Mouse (Mus musculus): ENCODE results near the gene Gm28036. TPM values are rescaled to one million over a fixed set of nuclear protein-coding genes. Genes with fewer than 3 reads are reported as not detected.

The Gm28036 gene
- polyA plus RNA-seq, 1 experiment, result 2.2 TPM

DNA sequence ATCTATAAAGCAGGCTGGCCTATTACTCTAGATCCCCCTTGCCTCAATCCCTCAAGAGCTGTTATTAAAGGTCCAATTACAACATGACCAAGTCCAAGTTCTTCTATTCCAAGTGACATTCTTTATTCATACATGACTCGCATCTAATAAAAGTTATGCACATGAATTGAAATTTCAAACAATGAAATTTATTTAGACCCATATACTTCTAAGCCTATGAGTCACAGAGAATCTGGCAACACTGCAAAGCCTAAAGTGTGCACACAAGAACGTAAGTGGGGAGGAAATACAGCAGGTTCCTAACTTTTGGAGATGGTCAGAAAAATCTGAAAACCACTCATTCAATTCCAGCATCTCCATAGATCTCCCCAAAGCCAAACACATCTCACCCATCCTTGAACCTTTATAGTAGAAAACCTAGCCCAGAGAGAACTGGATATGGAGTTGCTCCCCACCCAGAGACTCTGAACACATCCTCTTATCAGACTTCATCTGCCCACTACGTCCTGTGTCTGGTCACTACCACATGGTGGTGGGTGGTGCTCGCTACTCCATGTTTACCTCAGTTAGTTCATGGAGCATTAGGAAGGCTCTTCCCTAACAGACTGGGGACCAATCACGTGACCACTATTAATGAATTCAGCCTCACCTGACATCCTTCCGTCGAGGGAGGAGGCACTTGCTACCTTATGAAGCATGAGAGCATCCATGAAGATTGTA is 39.3 kb downstream of the Gm28036 start:
- no peak overlapping the region for H3K4me3 ChIP-seq (ENCODE audit: insufficient read depth, low read length)
- H3K27ac ChIP-seq (ENCODE audit: insufficient read depth, low read length), result no peak overlapping the region
- TF ChIP-seq CTCF (IDR thresholded peaks at IDR 0.05; ENCODE audit: extremely low read depth, insufficient read depth, low read length) (no peak), POLR2A (IDR thresholded peaks at IDR 0.05; ENCODE audit: extremely low read depth, insufficient read depth, low read length) (no peak)
- peaks cover 19% of the 10 kb centered on the region for H3K4me1 ChIP-seq (ENCODE audit: control insufficient read depth, insufficient read depth, low read length)

DNA sequence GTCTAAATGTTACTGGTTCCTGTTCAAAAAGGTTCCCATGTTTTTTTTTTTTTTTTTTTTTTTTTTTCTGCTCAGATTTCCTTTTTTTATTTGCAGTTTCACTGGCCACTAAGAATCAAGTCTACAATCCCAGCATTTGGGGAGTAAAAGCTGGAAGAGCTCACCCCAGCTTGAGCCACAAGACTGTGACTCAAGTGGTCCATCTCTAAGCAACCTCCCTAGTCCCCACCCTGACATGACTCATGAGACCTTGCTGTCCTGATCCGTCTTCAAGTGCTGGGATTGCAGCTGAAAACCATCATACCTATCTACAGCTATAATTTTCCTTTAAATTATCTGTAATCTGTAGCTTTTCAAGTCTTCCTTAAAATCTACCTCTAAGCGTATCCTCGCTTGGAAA is 42.4 kb downstream of the Gm28036 start:
- no peak for TF ChIP-seq POLR2A (IDR thresholded peaks at IDR 0.05; ENCODE audit: extremely low read depth, insufficient read depth, low read length)
- no peak for TF ChIP-seq CTCF (IDR thresholded peaks at IDR 0.05; ENCODE audit: extremely low read depth, insufficient read depth, low read length)
- peaks cover 25% of the 10 kb centered on the region for H3K4me1 ChIP-seq (ENCODE audit: control insufficient read depth, insufficient read depth, low read length)
- no peak overlapping the region for H3K27ac ChIP-seq (ENCODE audit: insufficient read depth, low read length)
- no peak overlapping the region for H3K4me3 ChIP-seq (ENCODE audit: insufficient read depth, low read length)

- Histone ChIP-seq H3K27ac (ENCODE audit: insufficient read depth, low read length) (no peak overlapping the region), H3K4me1 (ENCODE audit: control insufficient read depth, insufficient read depth, low read length) (peaks cover 15% of the 10 kb centered on the region), H3K4me3 (ENCODE audit: insufficient read depth, low read length) (no peak overlapping the region)
- TF ChIP-seq CTCF (IDR thresholded peaks at IDR 0.05; ENCODE audit: extremely low read depth, insufficient read depth, low read length) (no peak), POLR2A (IDR thresholded peaks at IDR 0.05; ENCODE audit: extremely low read depth, insufficient read depth, low read length) (no peak)
Measured at GRCm38 (mm10) chr2:156080391-156080790, 46.5 kb downstream of the Gm28036 start.

DNA sequence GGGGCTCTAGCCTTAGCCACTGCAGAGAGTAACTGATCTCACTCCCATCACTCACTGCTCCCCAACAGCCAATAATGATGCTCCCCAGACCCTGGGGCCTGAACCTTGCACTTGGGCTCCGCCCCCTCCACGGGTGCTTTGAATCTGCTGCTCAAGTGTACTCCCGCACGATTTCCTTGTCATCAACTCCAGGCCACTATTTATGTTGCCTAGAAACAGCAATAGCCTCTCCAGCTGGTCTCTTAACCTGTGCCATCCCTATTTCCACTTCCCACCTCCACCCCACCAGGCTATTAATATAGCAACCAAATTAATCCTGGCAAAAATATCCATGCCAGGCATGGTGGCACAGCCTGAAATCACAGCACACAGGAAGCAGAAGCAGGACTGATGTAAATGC is 47.2 kb downstream of the Gm28036 start:
- TF ChIP-seq CTCF (IDR thresholded peaks at IDR 0.05; ENCODE audit: extremely low read depth, insufficient read depth, low read length), result no peak
- TF ChIP-seq POLR2A (IDR thresholded peaks at IDR 0.05; ENCODE audit: extremely low read depth, insufficient read depth, low read length), result no peak
- Histone ChIP-seq H3K4me1 (ENCODE audit: control insufficient read depth, insufficient read depth, low read length) (peaks cover 14% of the 10 kb centered on the region), H3K27ac (ENCODE audit: insufficient read depth, low read length) (no peak overlapping the region), H3K4me3 (ENCODE audit: insufficient read depth, low read length) (no peak overlapping the region)

DNA sequence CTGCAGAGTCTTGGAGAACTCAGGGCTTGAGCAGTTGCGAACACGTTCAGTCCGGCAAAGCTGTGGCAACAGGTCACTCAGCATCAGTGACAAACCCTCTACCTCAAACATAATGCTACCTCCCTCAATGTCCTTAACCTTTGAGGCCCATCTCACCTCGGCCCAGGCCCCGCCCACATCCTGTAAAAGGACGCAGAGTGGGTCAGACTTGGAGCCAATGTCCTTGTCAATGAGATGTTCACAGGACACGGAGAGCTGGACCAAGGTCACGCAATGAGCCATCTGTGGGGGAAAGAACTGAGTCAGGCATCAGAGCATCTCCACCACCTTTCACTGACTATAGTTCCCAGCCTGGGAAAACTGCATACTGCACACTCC is 47.7 kb downstream of the Gm28036 start:
- H3K27ac ChIP-seq (ENCODE audit: insufficient read depth, low read length), result no peak overlapping the region
- no peak overlapping the region for H3K4me3 ChIP-seq (ENCODE audit: insufficient read depth, low read length)
- TF ChIP-seq POLR2A (IDR thresholded peaks at IDR 0.05; ENCODE audit: extremely low read depth, insufficient read depth, low read length) (no peak), CTCF (IDR thresholded peaks at IDR 0.05; ENCODE audit: extremely low read depth, insufficient read depth, low read length) (no peak)
- peaks cover 14% of the 10 kb centered on the region for H3K4me1 ChIP-seq (ENCODE audit: control insufficient read depth, insufficient read depth, low read length)

- Histone ChIP-seq H3K4me1 (ENCODE audit: control insufficient read depth, insufficient read depth, low read length) (peaks cover 14% of the 10 kb centered on the region), H3K27ac (ENCODE audit: insufficient read depth, low read length) (no peak overlapping the region)
- TF ChIP-seq POLR2A (IDR thresholded peaks at IDR 0.05; ENCODE audit: extremely low read depth, insufficient read depth, low read length) (no peak), CTCF (IDR thresholded peaks at IDR 0.05; ENCODE audit: extremely low read depth, insufficient read depth, low read length) (no peak)
Measured at GRCm38 (mm10) chr2:156078421-156079182, 48.3 kb downstream of the Gm28036 start.

DNA sequence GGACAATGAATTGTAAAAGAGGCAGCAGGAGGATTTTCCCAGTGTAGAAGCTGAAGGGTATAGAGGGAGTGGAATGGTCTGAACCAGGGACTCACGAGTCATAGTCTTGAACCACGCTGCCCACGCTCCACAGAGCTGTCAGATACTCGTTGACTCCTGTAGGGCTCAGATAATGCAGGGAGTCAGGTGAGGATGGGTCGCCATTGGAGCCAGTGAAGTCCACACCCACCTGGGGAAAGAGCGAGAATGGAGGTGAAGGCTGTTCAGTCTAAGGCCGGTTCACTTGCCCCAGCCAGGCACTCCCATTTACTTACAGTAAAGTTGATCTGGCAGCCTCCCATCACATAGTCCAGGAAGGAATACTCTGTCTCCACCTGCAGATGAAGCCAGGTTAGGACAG is 49.4 kb downstream of the Gm28036 start:
- no peak for TF ChIP-seq CTCF (IDR thresholded peaks at IDR 0.05; ENCODE audit: extremely low read depth, insufficient read depth, low read length)
- no peak for TF ChIP-seq POLR2A (IDR thresholded peaks at IDR 0.05; ENCODE audit: extremely low read depth, insufficient read depth, low read length)

More at GRCm38 (mm10) chr2:156078421-156079182, 48.3 kb downstream of the Gm28036 start:
- H3K4me3 ChIP-seq (ENCODE audit: insufficient read depth, low read length), result no peak overlapping the region

GRCm38 (mm10) chr2:156073725-156074124 is 53.2 kb downstream of the Gm28036 start:
- TF ChIP-seq CTCF (IDR thresholded peaks at IDR 0.05; ENCODE audit: extremely low read depth, insufficient read depth, low read length) (no peak), POLR2A (IDR thresholded peaks at IDR 0.05; ENCODE audit: extremely low read depth, insufficient read depth, low read length) (no peak)
- H3K4me1 ChIP-seq (ENCODE audit: control insufficient read depth, insufficient read depth, low read length), result no peaks in the 10 kb centered on the region
- no peak overlapping the region for H3K4me3 ChIP-seq (ENCODE audit: insufficient read depth, low read length)
- H3K27ac ChIP-seq (ENCODE audit: insufficient read depth, low read length), result no peak overlapping the region

More for the DNA sequence above, 49.4 kb downstream of the Gm28036 start:
- no peak overlapping the region for H3K27ac ChIP-seq (ENCODE audit: insufficient read depth, low read length)
- H3K4me1 ChIP-seq (ENCODE audit: control insufficient read depth, insufficient read depth, low read length), result peaks cover 14% of the 10 kb centered on the region
- no peak overlapping the region for H3K4me3 ChIP-seq (ENCODE audit: insufficient read depth, low read length)

DNA sequence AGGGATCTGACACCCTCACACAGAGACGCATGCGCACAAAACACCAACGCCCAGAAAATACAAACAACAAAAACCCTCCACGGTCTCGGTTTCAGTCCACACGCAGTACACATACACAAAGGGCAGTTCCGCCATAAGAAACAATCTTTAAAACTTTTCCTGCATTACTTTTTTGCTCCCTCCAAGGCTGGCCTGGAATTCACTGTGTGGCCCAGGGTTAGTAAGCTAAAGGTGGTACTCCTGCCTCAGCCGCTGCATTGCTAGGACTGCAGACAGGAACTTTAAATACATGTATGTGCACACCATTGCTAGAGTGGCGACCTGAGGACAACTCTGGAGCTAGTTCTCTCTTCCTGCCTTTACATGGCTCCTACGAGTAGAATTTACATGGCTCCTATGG is 55.7 kb downstream of the Gm28036 start:
- no peak overlapping the region for H3K27ac ChIP-seq (ENCODE audit: insufficient read depth, low read length)
- no peak overlapping the region for H3K4me3 ChIP-seq (ENCODE audit: insufficient read depth, low read length)

DNA sequence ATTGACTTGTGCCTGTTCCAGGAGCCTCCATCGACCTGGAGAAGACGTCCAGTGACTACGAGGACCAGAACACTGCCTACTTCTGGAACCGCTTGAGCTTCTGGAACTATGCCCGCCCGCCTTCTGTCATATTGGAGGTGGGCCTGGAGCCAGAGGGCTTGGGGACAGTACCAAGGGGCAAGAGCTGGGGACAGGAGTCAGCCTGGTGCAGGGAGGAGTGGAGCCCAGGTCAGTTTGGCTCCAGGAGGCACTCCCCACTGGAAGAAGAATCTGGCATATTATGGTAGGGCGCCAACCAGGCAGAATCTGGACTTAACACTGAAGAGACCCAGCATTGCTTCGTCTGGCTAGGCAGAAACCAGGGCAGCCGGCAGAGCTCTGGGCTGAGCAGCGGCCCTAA is 59.0 kb downstream of the Gm28036 start:
- TF ChIP-seq CTCF (IDR thresholded peaks at IDR 0.05; ENCODE audit: extremely low read depth, insufficient read depth, low read length) (no peak), POLR2A (IDR thresholded peaks at IDR 0.05; ENCODE audit: extremely low read depth, insufficient read depth, low read length) (no peak)
- H3K4me1 ChIP-seq (ENCODE audit: control insufficient read depth, insufficient read depth, low read length), result no peaks in the 10 kb centered on the region
- no peak overlapping the region for H3K4me3 ChIP-seq (ENCODE audit: insufficient read depth, low read length)
- no peak overlapping the region for H3K27ac ChIP-seq (ENCODE audit: insufficient read depth, low read length)

More for the DNA sequence above, 55.7 kb downstream of the Gm28036 start:
- TF ChIP-seq CTCF (IDR thresholded peaks at IDR 0.05; ENCODE audit: extremely low read depth, insufficient read depth, low read length), result no peak
- TF ChIP-seq POLR2A (IDR thresholded peaks at IDR 0.05; ENCODE audit: extremely low read depth, insufficient read depth, low read length), result no peak
- no peaks in the 10 kb centered on the region for H3K4me1 ChIP-seq (ENCODE audit: control insufficient read depth, insufficient read depth, low read length)

All from cortical plate, adult 2 months (tissue).